Mouse (Mus musculus): ENCODE results near the gene Ing5.

GRCm38 (mm10) chr1:93756154-93756553 lies 47.6 kb upstream of the Ing5 start:
- TF ChIP-seq CTCF (IDR thresholded peaks at IDR 0.05) (no peak), POLR2A (IDR thresholded peaks at IDR 0.05; ENCODE audit: insufficient read depth, low read depth, low read length) (no peak)

All from heart, adult 2 months (tissue).